Mouse (Mus musculus) liver, adult 2 months (tissue): ENCODE results near the gene Nucks1.

Experiments used
- CTCF ChIP-seq: fragments of 200-500 bp; IDR thresholded peaks from 2 replicates; pipeline ENCODE4 v1.5.1; 2011; ENCODE audit warnings: low read depth, low read length, control low read depth
- POLR2A ChIP-seq: fragments of 200-500 bp; IDR thresholded peaks from 2 replicates; pipeline ENCODE4 v1.6.1; 2011; ENCODE audit warnings: low read length, control low read depth; ENCODE audit not compliant: insufficient read depth; ENCODE audit errors: extremely low read depth

- TF ChIP-seq CTCF = no peak
- no peak for TF ChIP-seq POLR2A
Measured at GRCm38 (mm10) chr1:131940711-131941244, 30.4 kb downstream of the Nucks1 start.
